Mouse (Mus musculus): ENCODE data around the gene Ppp1r8.

DNA sequence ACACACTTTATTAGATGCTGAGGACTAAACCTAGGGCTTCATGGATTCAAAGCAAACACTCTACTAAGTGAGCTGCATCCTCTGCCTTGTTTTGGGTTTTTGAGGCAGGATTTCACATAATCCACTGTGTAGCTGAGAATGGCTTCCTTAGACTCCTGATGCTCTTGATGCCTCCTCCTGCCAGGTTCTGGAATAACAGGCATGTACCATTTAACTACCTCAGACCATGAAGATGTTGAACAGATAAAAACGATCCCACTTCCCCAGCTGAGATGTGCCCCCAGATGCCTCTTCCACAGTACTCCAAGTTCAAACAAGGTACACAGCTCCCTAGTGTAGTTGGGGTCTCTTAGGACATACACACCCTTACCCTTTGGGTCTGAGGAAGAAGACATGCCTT is 45.5 kb downstream of the Ppp1r8 start:
- TF ChIP-seq TAL1 (IDR thresholded peaks at IDR 0.05; ENCODE audit: low read length), result no peak
- TF ChIP-seq GATA1 (IDR thresholded peaks at IDR 0.05; ENCODE audit: low read length), result no peak

Data from erythroblast, embryonic 14.5 days (primary cell).